Mouse (Mus musculus) adrenal gland, postnatal 25 days (tissue): ENCODE results near the gene Plxna2. TPM values are rescaled to one million over a fixed set of nuclear protein-coding genes. Genes with fewer than 3 reads are reported as not detected.

Experiments
- DNase-seq: peaks from one replicate; pipeline ENCODE4 v3.0.0; 2021; ENCODE audit warnings: mixed read lengths
- total RNA-seq: library from RNA; stranded (reverse); gene quantifications from 2 replicates; pipeline ENCODE4 v1.2.3, GENCODE M21; 2021

Gene Plxna2
- total RNA-seq, 1 experiment from 2014 or later: 9.0 TPM

DNA sequence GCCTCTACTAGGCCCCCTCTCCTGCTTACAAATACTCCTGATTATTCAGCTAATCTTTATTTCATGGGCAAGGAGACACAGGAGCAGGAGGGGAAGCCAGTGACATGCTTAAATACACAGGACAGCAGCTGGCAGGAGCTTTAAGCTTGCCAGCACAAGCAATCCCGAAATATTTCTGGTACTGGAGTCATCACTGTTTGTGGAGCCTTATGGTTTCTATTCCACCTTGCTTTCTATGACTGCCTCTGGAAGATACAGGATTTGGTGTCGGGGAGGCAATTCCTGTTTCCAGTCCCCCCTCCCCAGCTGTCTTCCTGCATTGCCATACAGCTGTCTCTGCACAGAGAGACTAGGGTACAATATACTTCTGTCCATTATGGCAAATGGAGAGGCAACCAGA, 4.7 kb downstream of the Plxna2 start:
- DNase-seq: no peak

DNA sequence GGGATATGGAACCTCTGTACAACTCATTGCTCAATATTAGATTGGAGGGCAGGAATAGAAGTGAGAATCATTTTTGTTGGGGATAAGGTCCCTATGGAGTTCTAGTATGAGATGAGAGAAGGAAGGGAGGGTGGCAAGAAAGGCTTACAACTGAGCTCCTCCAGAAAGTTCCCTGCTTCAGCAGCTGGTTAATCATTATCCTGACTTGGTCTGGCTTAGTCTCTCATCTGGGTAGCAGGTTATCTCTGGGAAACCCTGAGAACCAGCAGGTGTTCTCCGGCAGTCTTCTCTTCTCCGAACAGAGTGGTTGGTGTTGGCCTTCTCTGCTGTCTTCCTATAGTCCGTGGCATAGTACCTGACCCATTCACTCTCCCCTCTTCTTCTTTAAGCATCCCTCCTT, 5.6 kb downstream of the Plxna2 start:
- DNase-seq: no peak

DNA sequence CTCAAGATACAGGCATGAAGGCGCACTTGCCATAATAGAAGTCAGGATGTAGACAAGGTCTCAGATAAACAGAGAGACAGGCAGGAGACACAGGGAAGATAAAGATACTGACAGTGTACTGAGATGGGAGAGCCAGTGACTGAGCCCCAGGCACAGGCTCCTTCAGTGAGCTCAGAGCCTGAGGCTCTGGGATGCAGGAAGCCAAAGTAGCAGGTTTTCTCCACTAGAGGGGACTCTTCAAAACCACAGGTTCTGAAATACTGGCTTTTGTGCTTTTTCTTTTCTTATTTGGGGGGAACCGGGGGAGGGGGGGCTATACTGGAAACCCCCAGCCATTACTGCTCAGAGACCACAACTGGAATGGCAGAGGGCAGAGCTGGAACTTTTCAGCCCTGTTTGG, 6.4 kb downstream of the Plxna2 start:
- DNase-seq: no peak

DNA sequence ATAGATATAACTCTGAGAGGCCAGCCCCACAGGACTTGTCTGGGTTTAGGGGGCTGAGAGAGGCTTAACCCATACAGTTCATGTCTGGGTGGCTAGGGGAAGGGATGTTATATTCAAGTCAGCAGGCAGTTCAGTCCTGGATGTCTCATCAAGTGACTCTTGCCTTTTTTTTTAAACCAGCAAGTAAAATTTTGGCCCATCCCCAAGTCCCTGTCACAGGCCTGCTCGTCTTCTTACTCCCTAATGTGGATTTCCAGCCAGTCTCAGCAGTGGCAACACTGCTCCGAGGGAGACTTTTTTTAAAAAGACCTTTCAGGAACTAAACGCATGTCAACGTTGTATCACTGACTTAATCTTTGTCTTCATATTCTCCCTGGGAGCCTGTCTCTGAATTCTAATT, 7.0 kb downstream of the Plxna2 start:
- peak; percentile 17 for DNase-seq

DNA sequence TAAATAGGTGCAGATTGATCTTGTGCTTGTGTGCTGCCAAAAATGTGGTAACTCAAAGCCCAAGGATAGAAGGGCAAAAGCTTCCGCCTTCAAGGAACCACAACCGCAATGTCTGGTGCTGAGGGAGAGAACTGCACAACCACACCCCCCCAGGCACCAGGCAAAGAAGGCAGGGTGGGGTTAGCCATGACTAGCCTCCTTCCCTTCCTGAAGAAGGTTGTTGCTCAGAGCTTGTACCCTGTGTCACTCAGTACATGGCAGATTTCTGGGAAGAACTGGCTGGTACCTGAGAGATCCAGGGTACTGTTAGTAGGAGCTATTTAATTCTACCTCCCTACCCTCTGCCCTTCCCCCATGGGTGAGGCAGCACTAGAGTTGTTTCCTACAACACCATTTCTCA, 8.1 kb downstream of the Plxna2 start:
- DNase-seq: no peak

DNA sequence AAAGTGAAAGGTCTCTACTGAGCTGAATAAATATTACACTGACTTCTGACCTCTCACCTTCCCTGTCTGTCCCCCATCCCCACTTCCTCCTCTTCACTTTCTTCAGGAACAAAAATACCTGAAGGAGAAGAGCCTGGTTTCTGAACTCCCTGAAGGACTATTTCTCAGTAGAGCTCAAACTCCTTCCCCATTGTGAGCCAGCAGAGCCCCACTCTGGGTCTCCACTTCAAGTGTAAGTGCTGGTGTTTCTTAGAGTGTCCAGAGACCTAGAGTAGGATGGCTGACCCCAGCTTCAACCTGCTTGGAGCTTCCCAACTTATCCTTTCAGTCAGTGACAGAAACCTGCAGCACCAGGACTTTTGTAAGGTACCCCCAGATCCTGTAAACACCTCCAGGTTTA, 9.3 kb downstream of the Plxna2 start:
- DNase-seq: no peak

DNA sequence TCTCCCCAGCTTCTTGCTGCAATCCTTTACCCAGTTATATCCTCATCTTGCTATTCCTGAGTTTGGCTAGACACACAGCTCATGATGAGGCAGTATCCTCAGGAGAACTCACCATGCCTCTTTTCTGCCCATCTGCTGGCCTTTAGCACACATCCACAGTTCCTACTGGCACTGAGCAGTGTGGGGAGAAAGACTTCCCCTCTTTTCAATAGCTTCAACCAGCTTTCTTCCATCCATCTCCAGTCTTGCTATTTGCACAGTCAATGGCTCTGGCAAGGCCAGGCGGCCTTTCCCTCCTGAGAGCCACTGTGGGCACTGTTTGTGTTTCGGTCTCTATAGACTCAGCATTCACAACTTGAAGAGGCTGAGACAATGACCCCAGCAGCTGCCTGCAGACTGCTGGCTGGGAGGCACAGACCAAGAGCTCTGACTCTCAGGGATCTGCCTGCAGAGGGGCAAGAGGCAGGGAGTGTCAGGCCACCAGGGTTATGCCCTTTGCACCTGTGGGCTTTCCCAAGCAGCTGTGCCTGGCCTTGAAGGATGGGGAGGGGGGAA, 11.2 kb downstream of the Plxna2 start:
- no peak for DNase-seq

DNA sequence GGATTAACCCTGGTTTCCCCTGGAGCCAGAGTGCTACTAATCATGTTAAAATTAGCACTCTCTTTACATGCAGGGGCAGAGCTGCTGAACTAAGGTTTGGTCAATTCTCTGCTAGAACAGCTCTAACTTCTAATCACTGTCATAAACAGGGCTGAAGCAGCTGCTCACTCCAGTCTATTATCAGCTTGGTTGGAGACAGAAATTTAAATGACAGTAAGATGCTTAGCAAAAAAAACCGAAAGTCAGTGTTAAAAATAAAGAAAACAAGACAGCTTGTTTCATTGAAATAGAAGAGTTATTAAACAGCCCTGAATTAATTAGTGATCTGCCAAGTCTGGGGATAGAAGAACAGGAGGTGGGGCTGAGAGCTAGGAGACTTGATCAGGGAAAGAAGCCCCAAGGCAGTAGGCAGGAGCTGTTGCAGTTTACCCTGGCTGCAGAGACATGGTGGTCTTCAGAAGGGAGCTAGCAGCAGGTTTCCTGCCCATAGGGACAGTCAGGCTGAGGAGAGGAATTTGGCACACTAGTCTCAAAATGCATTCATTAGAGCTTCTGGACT, 12.6 kb downstream of the Plxna2 start:
- DNase-seq: no peak

DNA sequence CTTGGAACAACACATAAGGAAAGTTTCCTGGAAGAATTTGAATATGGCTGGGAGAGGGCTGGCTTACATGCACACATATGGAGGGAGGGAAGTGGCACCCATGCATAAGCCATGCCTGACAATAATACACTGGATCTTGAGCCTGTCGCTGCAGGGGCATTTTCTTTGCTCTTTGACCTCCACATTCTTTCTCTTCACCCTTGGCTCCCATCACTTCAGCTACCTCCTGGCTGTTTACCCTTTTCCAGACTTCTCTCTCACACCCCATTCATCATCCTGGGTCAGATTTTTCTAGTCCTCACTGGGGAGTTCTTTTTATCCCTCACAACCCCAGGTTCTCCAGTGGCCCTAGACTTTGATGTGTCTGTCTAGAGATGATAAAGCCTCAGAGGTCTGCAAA, 13.6 kb downstream of the Plxna2 start:
- DNase-seq: no peak

DNA sequence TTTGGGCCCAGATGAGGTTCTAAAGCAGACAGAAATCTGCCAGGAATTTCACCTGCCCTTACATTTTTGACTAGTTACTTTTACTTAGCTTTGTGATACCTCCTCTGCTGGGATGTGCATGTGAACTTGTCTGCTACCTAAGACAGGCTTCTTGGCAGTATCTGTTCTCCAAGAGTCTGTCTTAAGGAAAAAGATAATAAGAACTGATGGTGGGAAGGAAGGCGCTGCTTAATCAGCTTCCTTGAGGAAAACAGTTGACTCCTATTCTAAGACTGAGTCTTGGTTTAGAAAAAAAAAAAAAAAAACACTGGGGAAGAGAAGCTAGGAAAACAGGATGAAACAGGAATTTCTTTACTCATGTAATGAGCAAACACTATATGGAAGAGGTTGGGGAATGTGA, 14.0 kb downstream of the Plxna2 start:
- DNase-seq: no peak

DNA sequence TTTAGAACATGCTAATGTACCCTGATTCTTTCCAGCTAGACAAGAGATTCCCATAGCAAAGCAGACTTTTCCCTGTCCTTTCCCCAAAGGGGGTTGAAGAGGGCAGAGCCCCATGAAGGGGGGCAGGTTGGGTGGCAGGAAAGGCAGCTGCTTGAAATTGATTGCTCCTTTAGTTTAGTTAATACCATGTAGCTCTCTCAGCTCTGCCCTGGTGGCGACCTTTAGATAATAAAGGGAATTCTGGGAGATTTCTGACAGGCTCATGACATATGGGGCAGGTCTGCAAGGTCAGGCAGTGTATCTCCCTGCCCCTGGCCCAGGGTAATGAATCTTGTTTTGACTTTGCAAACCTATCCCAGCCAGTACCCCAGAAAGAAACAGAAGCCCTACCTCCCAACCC, 17.4 kb downstream of the Plxna2 start:
- no peak for DNase-seq

DNA sequence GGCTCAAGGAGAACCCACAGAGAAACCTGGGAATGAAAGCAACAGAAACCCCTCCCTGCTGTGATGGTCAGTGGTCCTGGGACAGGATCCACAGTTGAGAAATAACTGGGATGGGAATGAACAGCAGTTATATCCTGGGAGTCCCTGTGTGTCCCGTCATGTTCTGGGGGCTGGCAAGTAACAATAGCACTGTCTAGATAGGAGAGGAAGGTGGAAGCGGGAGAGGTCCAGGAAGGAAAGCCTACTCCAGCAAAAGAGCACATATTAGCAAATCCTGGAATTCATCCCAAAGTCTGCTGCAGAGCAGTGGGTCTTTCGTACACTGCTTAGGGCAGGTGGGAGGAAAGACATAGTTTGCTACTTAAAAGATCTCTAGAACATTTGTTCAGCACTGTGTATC, 17.9 kb downstream of the Plxna2 start:
- no peak for DNase-seq

DNA sequence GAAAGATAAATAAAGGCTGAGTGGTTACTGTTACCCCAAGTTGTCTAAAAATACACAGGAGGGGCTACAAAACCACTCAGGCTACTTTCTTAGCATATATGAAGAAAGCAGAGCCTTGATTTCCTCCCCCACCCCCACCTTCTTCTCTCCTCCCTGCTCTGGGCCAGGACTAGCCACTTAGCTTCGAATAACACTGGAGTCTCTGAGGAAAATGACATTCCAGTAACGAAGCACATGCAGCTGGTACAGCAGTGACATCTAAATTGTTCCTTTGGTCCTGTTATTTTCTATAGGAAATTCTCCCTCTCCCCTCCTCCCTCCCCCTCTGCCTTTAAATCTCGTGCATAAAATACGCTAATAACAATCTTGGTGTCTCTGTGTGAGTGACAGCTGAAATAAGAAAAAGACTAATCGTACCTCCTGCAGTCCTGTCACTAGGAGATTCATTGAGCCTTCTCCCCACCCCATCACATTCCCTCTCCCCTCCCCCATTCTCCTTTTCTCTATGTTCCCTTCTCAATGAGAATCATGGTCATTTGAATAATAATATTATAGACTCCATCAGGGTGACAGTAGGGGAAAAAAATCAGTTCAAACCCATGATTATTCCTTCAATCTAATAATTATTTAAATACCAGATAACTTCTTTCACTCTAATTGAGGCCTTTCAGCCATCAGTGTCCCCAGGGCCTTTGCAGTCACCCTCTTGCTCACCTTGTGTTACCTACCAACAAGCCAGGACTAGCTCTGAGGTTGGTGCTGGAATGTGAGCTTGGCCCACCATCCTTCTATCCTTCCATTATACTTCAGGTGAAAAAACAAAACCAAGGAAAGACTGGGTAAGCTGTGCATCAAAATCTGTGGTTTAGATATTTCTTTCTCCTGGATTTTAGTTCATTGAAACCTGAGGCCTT, 19.6 kb downstream of the Plxna2 start:
- DNase-seq: no peak

DNA sequence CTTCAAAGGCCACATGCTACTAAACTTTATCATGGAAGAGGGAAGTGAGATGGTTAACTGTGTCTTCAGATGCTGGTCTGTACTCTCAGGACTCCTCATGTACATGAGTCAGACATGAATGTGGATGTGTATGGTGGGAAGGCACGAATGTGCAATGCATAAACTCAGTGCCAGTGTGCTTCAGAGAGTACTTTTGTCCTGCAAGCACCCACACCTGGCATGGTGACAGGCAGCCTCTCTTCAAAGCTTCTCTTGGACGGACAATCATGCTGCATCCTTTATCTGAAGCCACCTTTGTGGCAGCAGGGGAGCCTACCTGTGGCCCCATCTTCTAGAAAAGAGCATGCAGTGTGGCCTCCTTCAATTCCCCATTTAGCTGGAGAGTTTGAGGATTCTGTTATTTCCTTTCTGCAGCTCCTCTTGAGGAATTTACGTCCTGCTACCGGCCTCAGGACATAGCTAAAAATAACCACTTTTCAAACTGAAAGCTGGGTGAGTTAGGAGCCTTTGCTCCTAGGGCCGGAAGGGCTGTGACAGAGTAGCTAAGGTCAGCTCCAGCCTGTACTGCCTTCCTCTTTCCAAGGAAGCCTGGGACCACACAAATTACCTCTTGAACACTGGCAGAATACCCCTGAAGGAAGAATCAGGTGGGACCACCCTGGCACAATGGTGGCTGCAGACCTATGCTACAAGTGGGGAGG, 23.7 kb downstream of the Plxna2 start:
- no peak for DNase-seq

DNA sequence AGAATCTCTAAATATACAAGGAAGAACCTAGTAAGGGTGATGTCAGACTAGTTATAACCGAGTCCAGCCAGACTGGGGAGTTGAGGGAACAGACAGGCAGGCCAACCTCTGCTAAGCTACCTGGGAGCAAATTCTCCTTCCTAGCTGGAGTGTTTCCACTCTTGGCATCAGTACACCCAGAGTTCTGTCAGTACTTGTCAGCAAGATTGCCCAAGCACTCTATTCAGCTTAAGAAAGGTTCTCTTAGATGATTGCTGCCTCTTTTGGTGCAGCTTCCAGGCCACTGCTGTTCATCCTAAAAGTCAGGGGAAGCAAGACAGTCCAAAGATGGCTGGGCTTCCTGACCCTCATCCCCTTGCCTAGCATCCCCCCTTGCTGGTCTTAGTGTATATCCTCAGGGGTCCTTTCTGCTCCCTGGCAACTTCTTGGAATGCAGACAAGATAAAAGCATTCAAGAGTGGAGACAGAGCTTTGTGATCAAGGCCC, 24.3 kb downstream of the Plxna2 start:
- no peak for DNase-seq

DNA sequence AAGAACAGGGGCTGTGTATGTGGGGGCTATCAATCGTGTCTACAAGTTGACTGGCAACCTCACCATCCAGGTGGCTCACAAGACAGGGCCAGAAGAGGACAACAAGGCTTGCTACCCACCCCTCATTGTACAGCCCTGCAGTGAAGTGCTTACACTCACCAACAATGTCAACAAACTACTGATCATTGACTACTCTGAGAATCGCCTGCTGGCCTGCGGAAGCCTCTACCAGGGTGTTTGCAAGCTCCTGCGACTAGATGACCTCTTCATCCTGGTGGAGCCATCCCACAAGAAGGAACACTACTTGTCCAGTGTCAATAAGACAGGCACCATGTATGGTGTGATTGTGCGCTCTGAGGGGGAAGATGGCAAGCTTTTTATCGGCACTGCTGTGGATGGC, 25.9 kb downstream of the Plxna2 start:
- no peak for DNase-seq

DNA sequence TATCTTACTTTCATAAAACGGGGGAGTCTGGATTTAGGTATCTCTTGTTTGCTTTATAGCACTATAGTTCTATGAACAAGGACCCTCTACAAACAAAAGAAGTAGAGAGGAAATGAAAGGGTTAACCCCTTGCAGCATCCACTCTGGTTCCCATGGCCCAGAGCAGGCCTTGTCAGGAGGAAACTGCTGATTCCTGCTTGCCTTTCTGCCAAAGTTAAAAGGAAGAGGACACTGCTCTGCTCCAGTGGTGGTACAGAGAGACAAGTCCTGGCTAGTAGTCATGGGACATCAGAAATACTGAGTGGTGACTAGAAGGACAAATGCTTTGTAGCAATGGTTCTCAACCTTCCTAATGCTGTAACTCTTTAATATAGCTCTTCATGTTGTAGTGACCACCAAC, 27.9 kb downstream of the Plxna2 start:
- DNase-seq: no peak

DNA sequence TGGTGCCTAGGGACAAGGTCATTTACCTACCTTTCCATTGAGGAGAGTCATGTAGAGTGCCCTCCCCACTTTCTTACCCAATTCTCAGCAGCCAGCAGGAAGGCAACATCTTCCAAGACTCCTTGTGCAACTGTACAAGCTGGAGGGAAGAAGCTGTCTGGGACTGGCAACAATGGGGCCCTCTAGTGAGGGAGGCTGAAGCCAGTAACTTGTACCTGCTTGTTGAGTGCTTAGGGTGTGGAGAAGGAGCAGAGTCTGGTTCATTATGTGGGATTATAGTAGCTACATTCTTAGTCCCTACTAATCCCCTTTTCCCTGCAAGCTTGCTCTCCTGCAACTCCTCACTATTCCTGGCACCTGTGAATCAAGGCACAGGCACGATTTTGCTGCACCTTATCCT, 32.1 kb downstream of the Plxna2 start:
- no peak for DNase-seq

DNA sequence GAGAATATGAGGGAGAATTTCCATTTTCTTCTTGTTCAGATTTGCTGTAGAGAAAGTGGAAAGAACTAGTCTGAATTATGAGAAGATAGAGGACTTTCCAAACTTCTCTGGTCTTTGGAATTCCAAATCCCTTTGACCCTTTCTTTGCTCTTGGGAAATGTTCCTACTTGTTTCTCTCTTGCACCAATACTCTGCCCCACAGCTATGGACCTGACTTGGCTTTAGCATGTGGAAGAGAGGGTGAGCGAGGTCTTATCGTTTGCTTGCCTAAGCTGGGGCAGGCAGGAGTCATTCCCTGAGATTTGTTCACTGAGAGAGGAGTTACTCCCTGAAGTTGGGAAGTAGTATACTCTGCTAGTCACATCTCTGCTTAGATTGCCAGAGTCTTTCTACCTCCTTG, 32.5 kb downstream of the Plxna2 start:
- DNase-seq: no peak

DNA sequence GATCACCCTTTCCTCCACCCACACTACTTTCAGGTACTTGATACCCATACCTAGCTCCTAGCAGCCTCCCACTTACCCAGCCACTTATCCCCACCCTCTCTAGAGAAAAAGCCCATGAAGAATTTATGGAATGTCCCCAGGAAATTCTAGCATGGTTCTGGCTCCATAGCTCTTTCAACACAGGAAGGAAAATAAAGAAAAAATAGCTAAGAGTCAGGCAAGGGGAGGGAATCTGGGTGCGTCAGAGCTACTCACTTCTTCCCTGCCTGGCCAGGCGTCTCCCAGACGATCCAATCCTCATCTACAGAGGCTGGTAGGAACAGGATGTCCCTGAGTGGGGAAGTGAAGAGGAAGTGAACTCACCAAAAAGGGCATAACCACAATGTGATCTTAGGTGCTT, 34.0 kb downstream of the Plxna2 start:
- DNase-seq: no peak

DNA sequence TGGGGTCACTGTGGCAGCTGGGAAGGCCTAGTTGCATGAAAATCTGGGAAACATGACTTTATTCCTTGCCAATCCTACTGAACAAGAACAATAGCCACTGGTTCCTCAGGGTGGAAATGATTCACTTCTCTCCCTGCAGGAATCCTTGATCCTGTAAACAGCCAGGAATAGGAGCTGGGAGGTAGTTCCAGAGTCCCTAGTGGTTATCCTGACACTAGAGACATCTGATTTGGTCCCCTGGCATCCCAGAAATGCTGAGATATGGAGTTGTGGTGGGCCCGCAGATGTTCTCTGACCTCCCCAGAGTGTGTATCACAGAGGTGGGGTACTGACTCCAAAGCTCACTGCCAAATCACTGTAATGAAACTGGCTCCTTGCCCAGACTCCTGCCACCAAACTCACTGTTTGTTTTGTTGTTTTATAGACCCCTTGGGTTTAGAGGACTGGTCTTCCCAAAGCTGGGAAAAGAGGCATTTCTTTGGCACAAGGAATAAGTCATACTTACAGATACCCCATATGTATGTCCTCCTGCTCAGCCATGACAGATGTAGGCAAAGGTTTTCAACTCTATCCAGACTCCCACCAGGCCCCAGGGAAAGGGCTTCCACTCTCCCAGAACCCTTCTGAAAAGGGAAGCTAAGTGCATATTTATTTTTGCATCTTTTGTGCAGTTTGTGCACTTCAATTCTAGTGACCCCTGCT, 40.6 kb downstream of the Plxna2 start:
- DNase-seq: no peak

DNA sequence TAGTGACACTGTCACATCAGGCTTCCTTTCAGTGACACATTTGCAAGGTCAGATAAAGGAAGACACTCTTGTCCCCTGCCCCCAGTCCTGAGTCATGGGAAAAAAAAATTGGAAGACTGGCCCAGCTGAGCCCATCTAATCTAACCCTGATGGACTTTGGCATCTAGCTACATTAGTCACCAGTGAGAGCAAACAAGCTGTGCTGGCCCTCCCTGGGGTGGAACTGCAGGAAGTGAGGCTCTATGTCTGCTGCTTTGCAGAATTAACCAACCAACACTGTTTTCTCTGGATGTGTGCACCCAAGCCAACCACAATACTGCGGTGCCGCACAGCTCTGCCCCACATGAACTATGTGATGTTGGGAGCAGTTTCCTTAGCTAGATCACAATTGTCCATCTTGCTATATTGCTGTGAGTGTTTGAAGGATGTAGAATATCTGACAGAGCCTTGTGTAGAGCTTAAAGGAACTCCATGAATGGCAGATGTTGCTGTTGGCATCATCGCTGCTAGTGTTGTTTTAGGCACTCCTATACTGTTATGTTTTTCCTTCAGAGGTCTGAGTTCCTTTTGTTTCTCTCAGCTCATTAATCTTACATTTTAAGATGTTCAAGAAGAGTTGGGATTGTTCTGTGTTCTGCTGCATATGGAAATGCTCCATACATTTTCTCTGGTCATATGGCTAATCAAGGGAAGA, 42.6 kb downstream of the Plxna2 start:
- peak; percentile 46 for DNase-seq
